Mouse (Mus musculus) limb, embryonic 14.5 days (tissue): ENCODE measurements around the gene Rfx4. TPM values are rescaled to one million over a fixed set of nuclear protein-coding genes. Genes with fewer than 3 reads are reported as not detected.

Source experiments
- ATAC-seq: fragments of 200-750 bp; cut with Nextera tagmentation; 2 replicates; pipeline ENCODE4 v1.8.0; 2017; ENCODE audit warnings: low read depth, moderate number of reproducible peaks, moderate TSS enrichment; ENCODE audit not compliant: low FRiP score
- DNase-seq: peaks from one replicate; pipeline ENCODE4 v3.0.0-alpha.2; 2015; ENCODE audit warnings: low spot score
- H3K27ac ChIP-seq: fragments of 300-500 bp; sonication (generic); replicated peaks from 2 replicates; pipeline ENCODE4 v1.5.1; 2014; ENCODE audit warnings: low read depth, mild to moderate bottlenecking, low read length, moderate library complexity, mixed read lengths
- H3K27me3 ChIP-seq: fragments of 300-500 bp; sonication (generic); 2 replicates; pipeline ENCODE4 v1.6.1; 2014; ENCODE audit warnings: low read length, mixed read lengths; ENCODE audit not compliant: control insufficient read depth, insufficient read depth
- H3K36me3 ChIP-seq: fragments of 300-500 bp; sonication (generic); 2 replicates; pipeline ENCODE4 v1.6.1; 2014; ENCODE audit warnings: mild to moderate bottlenecking, low read length, moderate library complexity, mixed read lengths; ENCODE audit not compliant: control insufficient read depth, insufficient read depth
- H3K4me1 ChIP-seq: fragments of 300-500 bp; sonication (generic); 2 replicates; pipeline ENCODE4 v1.6.1; 2014; ENCODE audit warnings: antibody characterized with exemption, low read length, mixed read lengths; ENCODE audit not compliant: control insufficient read depth, insufficient read depth
- H3K4me2 ChIP-seq: fragments of 300-500 bp; sonication (generic); replicated peaks from 2 replicates; pipeline ENCODE4 v1.6.1; 2014; ENCODE audit warnings: low read depth, mild to moderate bottlenecking, low read length, moderate library complexity; ENCODE audit not compliant: severe bottlenecking
- H3K4me3 ChIP-seq: fragments of 300-500 bp; sonication (generic); replicated peaks from 2 replicates; pipeline ENCODE4 v1.5.1; 2014; ENCODE audit warnings: low read length
- H3K9ac ChIP-seq: fragments of 300-500 bp; sonication (generic); 2 replicates; pipeline ENCODE4 v1.6.1; 2014; ENCODE audit warnings: mild to moderate bottlenecking, low read depth, low read length, moderate library complexity; ENCODE audit not compliant: severe bottlenecking
- H3K9me3 ChIP-seq: fragments of 300-500 bp; sonication (generic); 2 replicates; pipeline ENCODE4 v1.6.1; 2016; ENCODE audit warnings: low read length; ENCODE audit not compliant: control insufficient read depth
- POLR2A ChIP-seq: fragments of 200-500 bp; IDR thresholded peaks from 2 replicates; pipeline ENCODE4 v1.8.0; 2012; ENCODE audit warnings: inconsistent platforms, mild to moderate bottlenecking, moderate library complexity, borderline replicate concordance; ENCODE audit not compliant: insufficient read depth, insufficient read length; ENCODE audit errors: extremely low read depth
- WGBS: fragments of 180-500 bp; shearing (Covaris S2); extraction: QIAGEN DNeasy Blood & Tissue Kit; methylation state at CpG from one replicate; pipeline ENCODE4 v1.1.7; 2014; 5-methylcytosine and 5-hydroxymethylcytosine counted together
- polyA plus RNA-seq, 2 experiments: library from polyadenylated mRNA; depleted of rRNA in 1 of 2; stranded (reverse) in 1 of 2; unstranded in 1 of 2; fragments of >200 nt; fragmentation: Nextera tagmentation in 1 of 2; extraction: Ambion mirVana in 1 of 2; gene quantifications; 2 replicates each; pipeline versions ENCODE4 v1.2.1 to v1.2.3; 2012 to 2014

The Rfx4 gene
- polyA plus RNA-seq, 2 experiments, result 0.12 to 0.41 TPM

DNA sequence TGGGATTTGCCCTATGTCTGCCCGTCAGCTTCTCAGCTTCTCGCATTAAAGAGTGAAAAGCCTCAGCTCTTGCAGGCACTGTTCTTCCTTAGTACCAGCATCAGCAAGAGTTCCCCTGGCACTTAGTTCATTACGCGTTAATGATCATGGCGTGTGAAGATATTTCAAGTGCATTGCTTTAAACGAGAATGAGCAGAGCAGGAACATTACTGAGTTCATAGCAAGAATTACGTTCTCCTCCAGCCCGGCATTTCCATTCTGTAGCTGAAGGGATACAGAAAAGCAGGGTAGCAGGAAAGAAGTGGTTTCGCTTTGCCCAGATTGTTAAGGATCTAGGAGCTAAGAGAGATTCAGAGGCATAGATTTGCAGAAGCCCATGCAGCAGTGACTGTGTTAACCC lies 151.0 kb downstream of the Rfx4 start:
- no peaks in the 10 kb centered on the region for H3K4me1 ChIP-seq
- TF ChIP-seq POLR2A, result no peak
- no peaks in the 10 kb centered on the region for H3K36me3 ChIP-seq
- H3K27me3 ChIP-seq, result no peaks in the 10 kb centered on the region
- no peak overlapping the region for H3K9ac ChIP-seq
- no peak overlapping the region for H3K27ac ChIP-seq
- DNase-seq, result no peak
- H3K4me2 ChIP-seq, result no peak overlapping the region
- ATAC-seq, result no peak
- 67% methylated on average over 9 of the region's 9 CpGs for WGBS
- H3K9me3 ChIP-seq, result no peaks in the 10 kb centered on the region
- H3K4me3 ChIP-seq, result no peak overlapping the region

GRCm38 (mm10) chr10:84908006-84908405 lies 152.1 kb downstream of the Rfx4 start:
- no peak for TF ChIP-seq POLR2A
- Histone ChIP-seq H3K27me3 (no peaks in the 10 kb centered on the region), H3K4me2 (no peak overlapping the region), H3K9me3 (no peaks in the 10 kb centered on the region), H3K27ac (no peak overlapping the region), H3K36me3 (no peaks in the 10 kb centered on the region), H3K4me3 (no peak overlapping the region), H3K9ac (no peak overlapping the region), H3K4me1 (no peaks in the 10 kb centered on the region)
- DNase-seq (no peak), ATAC-seq (no peak)
- WGBS, result 94% methylated on average over 3 of the region's 3 CpGs

- H3K9me3 ChIP-seq, result no peaks in the 10 kb centered on the region
- WGBS, result 89% methylated on average over 3 of the region's 3 CpGs
- H3K4me1 ChIP-seq, result no peaks in the 10 kb centered on the region
- no peak overlapping the region for H3K9ac ChIP-seq
- no peak for TF ChIP-seq POLR2A
- H3K4me2 ChIP-seq, result no peak overlapping the region
- H3K27me3 ChIP-seq, result no peaks in the 10 kb centered on the region
- no peak overlapping the region for H3K4me3 ChIP-seq
- no peak for DNase-seq
- H3K27ac ChIP-seq, result no peak overlapping the region
- H3K36me3 ChIP-seq, result no peaks in the 10 kb centered on the region
- ATAC-seq, result no peak
Measured at GRCm38 (mm10) chr10:84908471-84908870, 152.6 kb downstream of the Rfx4 start.

DNA sequence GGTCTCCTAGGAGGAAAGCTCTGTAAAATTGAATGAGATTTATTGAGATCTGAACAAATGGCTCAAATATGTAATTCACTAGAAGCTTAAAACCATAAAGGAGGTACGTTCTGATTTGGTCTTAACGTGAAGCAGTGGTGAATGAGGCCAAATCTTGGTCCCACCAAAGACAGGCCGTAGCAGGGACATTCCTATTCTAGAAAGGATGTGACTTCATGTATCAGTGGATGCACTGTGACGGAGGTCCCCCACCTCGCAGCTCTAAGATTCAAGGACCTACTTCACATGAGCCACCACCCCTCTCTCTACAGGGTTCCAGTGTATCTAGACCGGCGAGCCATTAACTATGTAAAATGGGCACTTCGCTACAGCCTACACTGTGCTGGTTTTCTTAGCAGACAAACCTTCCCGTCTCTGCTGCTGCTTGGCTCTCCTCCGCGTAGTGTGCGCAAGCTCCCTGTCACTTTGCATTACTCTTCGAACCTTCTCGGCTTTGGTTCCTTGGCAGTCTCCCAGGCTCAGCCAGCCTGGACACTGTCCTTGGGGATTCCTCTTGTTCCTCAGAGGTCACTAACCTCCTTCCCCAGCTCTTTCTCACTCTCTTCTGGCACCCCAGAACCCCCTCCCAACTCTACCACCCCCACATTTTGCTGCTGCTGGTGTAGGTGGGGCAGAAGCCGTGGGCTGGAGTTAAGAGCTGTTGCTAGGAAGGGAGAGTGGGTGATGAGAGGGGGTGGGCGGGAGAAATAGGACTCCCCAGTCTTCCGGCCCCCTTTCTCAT lies 153.3 kb downstream of the Rfx4 start:
- WGBS, result 78% methylated on average over 17 of the region's 17 CpGs
- no peaks in the 10 kb centered on the region for H3K36me3 ChIP-seq
- 0 out of 2 replicates have a peak overlapping the region, but pooled peaks have one; percentile 21 for H3K9ac ChIP-seq
- H3K27me3 ChIP-seq, result no peaks in the 10 kb centered on the region
- H3K4me3 ChIP-seq, result no peak overlapping the region
- ATAC-seq (no peak), DNase-seq (no peak)
- no peak overlapping the region for H3K27ac ChIP-seq
- H3K9me3 ChIP-seq, result no peaks in the 10 kb centered on the region
- no peak for TF ChIP-seq POLR2A
- no peaks in the 10 kb centered on the region for H3K4me1 ChIP-seq
- H3K4me2 ChIP-seq, result no peak overlapping the region

- Histone ChIP-seq H3K4me1 (no peaks in the 10 kb centered on the region), H3K27me3 (no peaks in the 10 kb centered on the region), H3K27ac (no peak overlapping the region), H3K4me2 (no peak overlapping the region), H3K4me3 (no peak overlapping the region), H3K9me3 (no peaks in the 10 kb centered on the region), H3K9ac (no peak overlapping the region), H3K36me3 (no peaks in the 10 kb centered on the region)
- ATAC-seq, result no peak
- WGBS, result 37% methylated on average over 7 of the region's 7 CpGs
- TF ChIP-seq POLR2A, result no peak
- DNase-seq, result no peak
Measured at GRCm38 (mm10) chr10:84910194-84910593, 154.3 kb downstream of the Rfx4 start.
